Mouse (Mus musculus) thymus, adult 2 months (tissue): ENCODE results near the gene Zfp57. TPM values are rescaled to one million over a fixed set of nuclear protein-coding genes. Genes with fewer than 3 reads are reported as not detected.

Source experiments
- DNase-seq: peaks from one replicate; pipeline ENCODE4 v3.0.0; 2021
- H3K27ac ChIP-seq: fragments of 200-500 bp; 2 replicates; pipeline ENCODE4 v1.5.1; 2012; ENCODE audit warnings: low read length, control low read depth; ENCODE audit not compliant: control insufficient read depth, insufficient read depth
- H3K27me3 ChIP-seq: fragments of 200-500 bp; 2 replicates; pipeline ENCODE4 v1.6.1; 2012; ENCODE audit warnings: mild to moderate bottlenecking, low read length, moderate library complexity, mixed read lengths; ENCODE audit not compliant: control insufficient read depth, insufficient read depth
- H3K36me3 ChIP-seq: fragments of 200-500 bp; 2 replicates; pipeline ENCODE4 v1.6.1; 2012; ENCODE audit warnings: mild to moderate bottlenecking, low read length, moderate library complexity; ENCODE audit not compliant: control insufficient read depth, insufficient read depth
- H3K4me1 ChIP-seq: fragments of 200-500 bp; replicated peaks from 2 replicates; pipeline ENCODE4 v1.6.1; 2012; ENCODE audit warnings: low read length; ENCODE audit not compliant: control insufficient read depth, insufficient read depth
- H3K4me3 ChIP-seq: fragments of 200-500 bp; 2 replicates; pipeline ENCODE4 v1.5.1; 2012; ENCODE audit warnings: mild to moderate bottlenecking, low read length, control low read depth, moderate library complexity; ENCODE audit not compliant: control insufficient read depth, insufficient read depth
- CTCF ChIP-seq: fragments of 200-500 bp; IDR thresholded peaks from 2 replicates; pipeline ENCODE4 v1.5.1; 2012; ENCODE audit warnings: mild to moderate bottlenecking, control low read depth, low read length, moderate library complexity, borderline replicate concordance; ENCODE audit not compliant: control insufficient read depth, poor library complexity, insufficient read depth; ENCODE audit errors: extremely low read depth
- POLR2A ChIP-seq: fragments of 200-500 bp; IDR thresholded peaks from 2 replicates; pipeline ENCODE4 v1.6.1; 2012; ENCODE audit warnings: mild to moderate bottlenecking, low read length, control low read depth, moderate library complexity; ENCODE audit not compliant: control insufficient read depth, poor library complexity, insufficient read depth; ENCODE audit errors: extremely low read depth
- WGBS: fragments of 180-500 bp; shearing (Covaris S2); methylation state at CpG from one replicate; pipeline ENCODE4 v1.1.7; 2018; 5-methylcytosine and 5-hydroxymethylcytosine counted together
- polyA plus RNA-seq: library from polyadenylated mRNA; depleted of rRNA; stranded (reverse); fragments of >200 nt; gene quantifications from 2 replicates; pipeline ENCODE4 v1.2.3, GENCODE M21; 2012

Zfp57 gene
- polyA plus RNA-seq, 1 experiment = 1.1 TPM

DNA sequence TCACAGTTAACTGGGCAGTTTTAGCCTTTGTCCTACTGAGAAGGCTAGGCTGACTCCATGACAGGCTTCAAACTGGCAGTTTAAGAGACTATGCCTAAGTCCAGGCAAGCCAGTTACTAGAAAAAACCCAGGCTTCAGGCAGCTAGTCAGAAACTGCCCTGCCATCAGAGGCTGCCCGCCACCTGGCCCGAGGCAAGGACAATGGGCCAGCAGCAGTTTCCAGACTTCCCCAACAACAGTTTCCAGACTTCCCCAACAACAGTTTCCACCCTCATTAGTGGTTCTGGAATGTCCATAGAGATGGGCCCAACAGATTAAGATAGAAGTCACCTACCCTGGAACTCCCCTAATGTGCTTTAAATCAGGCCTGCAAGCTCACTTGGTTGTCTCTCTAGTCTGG is 25.5 kb downstream of the Zfp57 start:
- DNase-seq = no peak
- WGBS = 98% methylated on average over 2 of the region's 2 CpGs
- H3K4me3 ChIP-seq = no peak overlapping the region
- no peak overlapping the region for H3K27ac ChIP-seq
- no peak for TF ChIP-seq CTCF
- TF ChIP-seq POLR2A = no peak
- peaks cover 10% of the 10 kb centered on the region; the same call in 1 of the 2 replicates for H3K4me1 ChIP-seq
- no peaks in the 10 kb centered on the region for H3K27me3 ChIP-seq
- no peaks in the 10 kb centered on the region for H3K36me3 ChIP-seq

- Histone ChIP-seq H3K36me3 (no peaks in the 10 kb centered on the region), H3K27ac (no peak overlapping the region), H3K27me3 (no peaks in the 10 kb centered on the region), H3K4me1 (peaks cover 10% of the 10 kb centered on the region; the same call in 1 of the 2 replicates), H3K4me3 (no peak overlapping the region)
- WGBS = 97% methylated on average over 4 of the region's 4 CpGs
- no peak for TF ChIP-seq CTCF
- TF ChIP-seq POLR2A = no peak
- no peak for DNase-seq
These were observed 26.5 kb downstream of the Zfp57 start for GRCm38 (mm10) chr17:37027486-37027885.

DNA sequence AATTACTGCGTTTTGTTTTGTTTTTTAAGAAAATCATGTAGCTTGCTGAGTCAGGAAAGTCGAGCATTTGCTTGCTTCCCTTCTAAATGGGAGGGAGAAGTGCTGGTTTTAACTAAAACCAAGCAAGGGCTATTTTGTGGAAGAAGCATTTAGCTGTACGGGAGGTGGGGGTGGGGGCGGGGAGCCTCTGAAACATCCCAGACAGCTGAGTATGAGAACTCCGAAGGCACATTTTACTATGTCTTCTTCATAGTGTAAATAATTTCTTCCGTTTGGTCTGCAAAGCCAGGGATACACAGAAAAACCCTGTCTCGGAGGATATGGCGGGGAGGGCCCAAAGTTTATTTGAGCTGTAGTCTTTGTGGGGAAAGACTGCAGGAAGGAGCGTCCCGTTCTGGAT is 27.2 kb downstream of the Zfp57 start:
- no peak overlapping the region for H3K4me3 ChIP-seq
- peaks cover 7% of the 10 kb centered on the region; the same call in 1 of the 2 replicates for H3K4me1 ChIP-seq
- TF ChIP-seq CTCF (no peak), POLR2A (no peak)
- H3K27me3 ChIP-seq = no peaks in the 10 kb centered on the region
- no peak overlapping the region for H3K27ac ChIP-seq
- DNase-seq = no peak
- no peaks in the 10 kb centered on the region for H3K36me3 ChIP-seq
- 68% methylated on average over 10 of the region's 10 CpGs for WGBS

GRCm38 (mm10) chr17:37028683-37029120 is 27.7 kb downstream of the Zfp57 start:
- TF ChIP-seq CTCF = no peak
- TF ChIP-seq POLR2A = no peak
- DNase-seq = peak; percentile 75
- no peak overlapping the region for H3K27ac ChIP-seq
- H3K36me3 ChIP-seq = no peaks in the 10 kb centered on the region
- H3K27me3 ChIP-seq = no peaks in the 10 kb centered on the region
- peaks cover 6% of the 10 kb centered on the region; the same call in 1 of the 2 replicates for H3K4me1 ChIP-seq
- 2% methylated on average over 14 of the region's 14 CpGs for WGBS
- H3K4me3 ChIP-seq = peak overlapping the region; percentile 65

GRCm38 (mm10) chr17:37029162-37029561 is 28.2 kb downstream of the Zfp57 start:
- Histone ChIP-seq H3K4me1 (peaks cover 6% of the 10 kb centered on the region; the same call in 1 of the 2 replicates), H3K27ac (no peak overlapping the region), H3K27me3 (no peaks in the 10 kb centered on the region), H3K4me3 (no peak overlapping the region), H3K36me3 (no peaks in the 10 kb centered on the region)
- TF ChIP-seq POLR2A (no peak), CTCF (no peak)
- no peak for DNase-seq
- WGBS = 86% methylated on average over 8 of the region's 8 CpGs

DNA sequence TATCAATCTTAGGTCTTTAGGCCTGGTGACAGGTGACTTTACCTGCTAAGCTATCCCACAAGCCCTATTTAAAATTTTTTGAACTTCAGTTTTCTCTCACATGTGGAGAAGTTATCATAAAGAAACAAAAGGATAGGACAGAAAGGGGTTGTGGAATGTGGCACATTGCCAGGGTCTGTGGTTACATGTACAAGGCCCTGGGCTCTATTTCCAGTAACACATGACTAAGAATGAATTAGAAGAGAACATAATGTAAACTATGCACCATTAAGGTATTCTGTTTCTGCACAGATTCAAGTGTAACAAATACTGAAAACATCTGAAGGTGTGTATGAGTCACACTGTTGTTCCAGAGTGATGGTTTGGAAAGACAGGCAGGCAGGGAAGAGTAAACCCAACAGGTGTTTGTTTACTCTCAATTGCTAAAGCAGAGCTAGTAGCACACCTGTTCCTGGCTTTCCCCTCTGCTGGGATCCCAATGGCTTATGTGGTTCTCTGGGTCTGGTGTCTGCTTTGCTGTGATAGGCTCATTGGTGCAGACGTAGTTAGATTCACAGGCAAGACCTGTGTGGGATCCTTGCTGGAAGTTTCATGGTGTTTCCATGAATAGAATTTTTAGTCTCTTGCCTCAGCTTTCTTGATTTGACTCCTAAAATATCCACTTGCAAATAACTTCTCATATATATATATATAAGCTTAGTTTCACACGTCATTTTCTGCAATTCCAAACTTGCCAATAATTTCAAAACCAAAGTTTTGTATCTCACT is 38.3 kb downstream of the Zfp57 start:
- TF ChIP-seq POLR2A (no peak), CTCF (no peak)
- H3K36me3 ChIP-seq = no peaks in the 10 kb centered on the region
- H3K4me3 ChIP-seq = no peak overlapping the region
- H3K4me1 ChIP-seq = no peaks in the 10 kb centered on the region
- no peak for DNase-seq
- H3K27me3 ChIP-seq = no peaks in the 10 kb centered on the region
- no peak overlapping the region for H3K27ac ChIP-seq
- 88% methylated on average over 2 of the region's 2 CpGs for WGBS

DNA sequence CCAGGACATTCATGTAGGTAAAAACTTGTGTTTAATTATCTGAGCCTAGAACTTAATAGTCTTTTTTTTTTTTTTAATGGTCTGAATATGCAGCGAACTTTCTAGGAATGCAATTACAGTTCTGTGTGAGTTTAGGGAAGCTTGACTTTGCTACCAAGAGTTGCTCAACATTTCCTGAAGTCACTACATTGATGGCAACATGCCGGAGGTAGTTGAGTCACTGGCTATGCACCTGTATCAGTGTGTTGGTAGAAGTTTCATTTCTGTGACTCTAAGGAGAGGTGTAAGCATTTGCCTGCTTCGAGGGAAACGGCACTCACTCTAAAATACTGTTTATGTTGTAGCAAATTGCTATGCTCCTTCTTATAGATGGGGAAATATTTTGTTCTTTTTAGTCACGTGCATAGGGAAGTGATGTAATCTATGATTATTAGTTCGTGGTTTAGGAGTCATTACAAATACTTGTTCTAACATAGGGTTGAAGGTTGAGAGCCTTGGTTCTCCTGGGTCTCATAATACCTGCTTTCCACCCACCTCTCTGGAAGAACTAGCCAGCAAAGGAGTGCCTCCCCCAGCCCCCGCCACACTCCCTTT is 43.8 kb downstream of the Zfp57 start:
- no peak overlapping the region for H3K4me3 ChIP-seq
- DNase-seq = no peak
- H3K27ac ChIP-seq = no peak overlapping the region

More for the DNA sequence above, 43.8 kb downstream of the Zfp57 start:
- Histone ChIP-seq H3K36me3 (no peaks in the 10 kb centered on the region), H3K27me3 (peaks cover 3% of the 10 kb centered on the region; the same call in 1 of the 2 replicates), H3K4me1 (peaks cover 22% of the 10 kb centered on the region)
- 41% methylated on average over 7 of the region's 7 CpGs for WGBS
- no peak for TF ChIP-seq CTCF
- no peak for TF ChIP-seq POLR2A
